Mouse (Mus musculus): ENCODE results near the gene Cnot1. TPM values are rescaled to one million over a fixed set of nuclear protein-coding genes. Genes with fewer than 3 reads are reported as not detected.

Gene Cnot1
- polyA plus RNA-seq, 1 experiment from 2014 or later, result 128 TPM

GRCm38 (mm10) chr8:95672811-95673210 lies 134.5 kb downstream of the Cnot1 start:
- Histone ChIP-seq H3K4me3 (ENCODE audit: low read length) (no peak overlapping the region), H3K36me3 (ENCODE audit: control insufficient read depth, insufficient read depth, low read length) (no peaks in the 10 kb centered on the region), H3K4me2 (replicated peaks; ENCODE audit: low read depth, low read length) (no peak overlapping the region), H3K4me1 (ENCODE audit: control insufficient read depth, insufficient read depth, low read length) (0 out of 2 replicates have a peak, but pooled peaks cover under 1% of the 10 kb centered on the region), H3K27ac (ENCODE audit: low read depth, low read length) (no peak overlapping the region), H3K9ac (ENCODE audit: low read depth, low read length) (no peak overlapping the region), H3K27me3 (ENCODE audit: control insufficient read depth, insufficient read depth, low read length) (peaks cover 39% of the 10 kb centered on the region), H3K9me3 (ENCODE audit: control insufficient read depth, low read length) (no peaks in the 10 kb centered on the region)
- ATAC-seq (ENCODE audit: low FRiP score, low TSS enrichment), result no peak
- WGBS, result 77% methylated on average over 5 of the region's 5 CpGs

DNA sequence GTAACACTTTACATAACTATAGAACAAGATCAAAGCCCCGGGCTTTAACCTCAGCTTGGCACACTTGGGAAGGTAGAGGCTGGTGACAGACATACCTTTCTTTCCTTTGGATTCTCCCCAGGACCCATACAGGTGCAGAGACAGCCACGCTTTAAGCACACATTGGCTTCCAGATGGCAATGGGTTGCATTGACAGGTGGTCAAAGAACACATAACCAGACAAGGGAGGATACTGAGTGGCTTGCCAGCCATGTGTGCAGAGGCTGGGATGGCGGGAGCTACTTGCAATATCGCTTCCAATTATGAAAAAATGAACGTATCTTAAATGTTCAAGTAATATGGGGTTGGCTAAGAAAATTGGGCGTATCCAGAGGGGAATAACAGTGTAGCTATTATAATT lies 135.4 kb downstream of the Cnot1 start:
- WGBS, result 86% methylated on average over 6 of the region's 6 CpGs
- no peak for ATAC-seq (ENCODE audit: low FRiP score, low TSS enrichment)
- Histone ChIP-seq H3K36me3 (ENCODE audit: control insufficient read depth, insufficient read depth, low read length) (no peaks in the 10 kb centered on the region), H3K4me3 (ENCODE audit: low read length) (no peak overlapping the region), H3K27me3 (ENCODE audit: control insufficient read depth, insufficient read depth, low read length) (peaks cover 29% of the 10 kb centered on the region), H3K4me2 (replicated peaks; ENCODE audit: low read depth, low read length) (no peak overlapping the region), H3K4me1 (ENCODE audit: control insufficient read depth, insufficient read depth, low read length) (no peaks in the 10 kb centered on the region), H3K27ac (ENCODE audit: low read depth, low read length) (no peak overlapping the region), H3K9me3 (ENCODE audit: control insufficient read depth, low read length) (no peaks in the 10 kb centered on the region), H3K9ac (ENCODE audit: low read depth, low read length) (no peak overlapping the region)

DNA sequence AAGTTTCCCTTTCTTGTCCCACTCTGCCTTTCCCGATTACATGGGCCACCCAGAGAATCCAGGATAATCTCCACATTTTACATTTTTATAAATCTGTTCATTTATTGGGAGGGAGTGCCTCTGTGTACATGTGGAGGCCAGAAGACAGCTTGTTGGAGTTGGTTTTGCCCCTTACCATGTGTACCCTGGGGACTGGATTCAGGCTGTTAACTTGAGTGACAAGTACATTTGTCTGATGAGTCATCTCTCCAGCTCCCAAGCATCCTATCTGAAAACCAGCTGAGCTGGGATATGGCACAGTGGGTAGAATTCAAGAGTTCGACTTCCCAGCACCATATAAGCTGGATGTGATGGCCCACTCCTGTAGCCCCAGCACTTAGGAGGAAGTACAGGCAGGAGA lies 137.3 kb downstream of the Cnot1 start:
- H3K27ac ChIP-seq (ENCODE audit: low read depth, low read length), result no peak overlapping the region
- peaks cover 10% of the 10 kb centered on the region for H3K27me3 ChIP-seq (ENCODE audit: control insufficient read depth, insufficient read depth, low read length)
- no peak overlapping the region for H3K4me2 ChIP-seq (replicated peaks; ENCODE audit: low read depth, low read length)
- H3K4me3 ChIP-seq (ENCODE audit: low read length), result no peak overlapping the region
- no peak overlapping the region for H3K9ac ChIP-seq (ENCODE audit: low read depth, low read length)
- WGBS, result 72% methylated on average over 2 of the region's 2 CpGs
- H3K36me3 ChIP-seq (ENCODE audit: control insufficient read depth, insufficient read depth, low read length), result no peaks in the 10 kb centered on the region
- H3K4me1 ChIP-seq (ENCODE audit: control insufficient read depth, insufficient read depth, low read length), result no peaks in the 10 kb centered on the region
- H3K9me3 ChIP-seq (ENCODE audit: control insufficient read depth, low read length), result no peaks in the 10 kb centered on the region
- no peak for ATAC-seq (ENCODE audit: low FRiP score, low TSS enrichment)

Small RNA genes within 50 kb of the gene (microRNA-seq; reads per million reads assigned to microRNA genes)
- gene Mir7073, result 1.3 reads per million

Other genes with a start within 250 kb of the Cnot1 start
- not detected in 2 replicates for gene Prss54, start 231.1 kb downstream of the Cnot1 start, polyA plus RNA-seq (2014; fragmentation: Nextera tagmentation; extraction: Ambion mirVana)
- gene Gins3, start 174.0 kb downstream of the Cnot1 start, polyA plus RNA-seq (2014; fragmentation: Nextera tagmentation; extraction: Ambion mirVana), result 17.3 and 27.0 TPM in 2 replicates
- 6.7 and 11.4 TPM in 2 replicates for gene Ndrg4, start 130.5 kb downstream of the Cnot1 start, polyA plus RNA-seq (2014; fragmentation: Nextera tagmentation; extraction: Ambion mirVana)
- gene Setd6, start 91.6 kb downstream of the Cnot1 start, polyA plus RNA-seq (2014; fragmentation: Nextera tagmentation; extraction: Ambion mirVana), result 21.6 and 25.1 TPM in 2 replicates
- gene Sap18b, start 17.9 kb upstream of the Cnot1 start, polyA plus RNA-seq (2014; fragmentation: Nextera tagmentation; extraction: Ambion mirVana), result 359 and 395 TPM in 2 replicates
- gene Slc38a7, start 46.1 kb upstream of the Cnot1 start, polyA plus RNA-seq (2014; fragmentation: Nextera tagmentation; extraction: Ambion mirVana), result 12.5 and 14.6 TPM in 2 replicates
- gene Got2, start 81.1 kb upstream of the Cnot1 start, polyA plus RNA-seq (2014; fragmentation: Nextera tagmentation; extraction: Ambion mirVana), result 95.2 and 173 TPM in 2 replicates